Mouse (Mus musculus) CD4-positive, CD25-positive, alpha-beta regulatory T cell (primary cell): ENCODE data around the gene Chst15. TPM values are rescaled to one million over a fixed set of nuclear protein-coding genes. Genes with fewer than 3 reads are reported as not detected.

Experiments used
- polyA plus RNA-seq: library from polyadenylated mRNA; unstranded; fragments of 100-300 nt; shearing (Covaris generic); gene quantifications from one replicate; pipeline ENCODE4 v1.2.1, GENCODE M21; 2017

Gene Chst15
- 11.3 TPM for polyA plus RNA-seq

DNA sequence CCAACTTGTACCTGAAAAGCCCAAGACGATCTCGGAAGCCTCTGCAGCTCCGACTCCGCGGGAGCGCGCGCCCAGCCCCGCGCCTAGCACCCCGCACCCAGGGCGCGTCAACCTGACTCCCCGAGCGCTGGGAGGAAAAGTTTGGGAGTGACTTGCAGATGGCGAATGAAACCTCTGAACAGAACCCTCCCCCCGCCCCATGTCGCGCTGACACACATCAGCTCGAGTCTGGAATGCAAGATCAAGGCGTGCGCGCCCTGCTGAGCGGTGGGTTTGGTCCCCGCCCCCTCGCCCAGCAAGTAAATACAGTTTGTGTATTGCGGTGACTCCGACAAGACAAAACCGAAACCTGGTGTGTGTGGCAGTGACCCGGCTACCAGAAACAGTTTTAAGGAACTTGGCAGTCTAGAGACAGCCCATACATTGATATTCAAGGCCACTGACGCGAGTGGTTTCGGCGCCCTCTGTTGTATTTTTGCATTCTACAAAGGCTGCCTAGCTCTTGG is at the start of gene Chst15:
TSS of gene Chst15 (minus strand) at position 193 of the 506 bp plus-strand sequence.

Other genes starting within 250 kb of the Chst15 start
- not detected for gene Cpxm2, start 162.5 kb downstream of the Chst15 start, polyA plus RNA-seq